Comparison of ENCODE assay signal across 13 mouse cellular contexts in genomic region chr7:78584499-78584898, GRCm38 (mm10).
DNase-seq lines count a peak whose midpoint lies in the region; ATAC-seq and TF ChIP-seq lines count a peak whose summit lies in the region.
"Had no signal": no experiment of that assay in that cellular context is flagged by ENCODE, and none has a peak within 500 bp of the region (broad histone marks: within the 10 kb centered on the region; RNA-seq: fewer than 3 reads in every experiment).

No protein-coding gene starts in this region.

- H3K4me1 ChIP-seq in kidney, postnatal 0 days (replicated peaks; ENCODE audit: insufficient read depth, low read length) = no peaks in the 10 kb centered on the region
- no peaks in the 10 kb centered on the region for H3K4me1 ChIP-seq in kidney, embryonic 14.5 days (ENCODE audit: control insufficient read depth, insufficient read depth, low read length)

- WGBS in kidney, postnatal 0 days = 15% methylated on average over 3 of the region's 3 CpGs
- 6% methylated on average over 3 of the region's 3 CpGs for WGBS in kidney, embryonic 14.5 days

- peak; percentile 48 for TF ChIP-seq CTCF in kidney, postnatal 0 days (IDR thresholded peaks at IDR 0.05; ENCODE audit: low read depth)
- peak; percentile 45; the same call in 1 of the 2 replicates for TF ChIP-seq CTCF in brain, embryonic 14.5 days (IDR thresholded peaks at IDR 0.05; ENCODE audit: borderline replicate concordance, extremely low read depth, insufficient read depth, insufficient read length)

- H3K9me3 ChIP-seq in kidney, postnatal 0 days (replicated peaks; ENCODE audit: low read length) = no peaks in the 10 kb centered on the region
- H3K9me3 ChIP-seq in kidney, embryonic 14.5 days (ENCODE audit: control insufficient read depth, low read length) = no peaks in the 10 kb centered on the region
- H3K9me3 ChIP-seq: limb, embryonic 13.5 days had no signal

- peaks cover 16% of the 10 kb centered on the region for H3K27me3 ChIP-seq in kidney, postnatal 0 days (ENCODE audit: insufficient read depth, low read length)
- peaks cover 31% of the 10 kb centered on the region for H3K27me3 ChIP-seq in kidney, embryonic 14.5 days (ENCODE audit: control insufficient read depth, insufficient read depth, low read length)
- H3K27me3 ChIP-seq: Patski had no signal

- ATAC-seq in kidney, postnatal 0 days (replicated peaks; ENCODE audit: low FRiP score, low read depth) = no peak
- ATAC-seq in kidney, embryonic 14.5 days (ENCODE audit: low FRiP score, low TSS enrichment) = no peak
- ATAC-seq: Patski had no signal

- no peaks in the 10 kb centered on the region for H3K36me3 ChIP-seq in kidney, postnatal 0 days (ENCODE audit: insufficient read depth, low read length)
- H3K36me3 ChIP-seq in kidney, embryonic 14.5 days (ENCODE audit: control insufficient read depth, insufficient read depth, low read length) = no peaks in the 10 kb centered on the region
- H3K36me3 ChIP-seq: limb, embryonic 13.5 days had no signal

- H3K9ac ChIP-seq in kidney, postnatal 0 days (ENCODE audit: low read depth, low read length) = no peak overlapping the region
- H3K9ac ChIP-seq in kidney, embryonic 14.5 days (ENCODE audit: low read depth, low read length) = no peak overlapping the region
- H3K9ac ChIP-seq: limb, embryonic 13.5 days had no signal

- no peak for TF ChIP-seq POLR2A in brain, embryonic 14.5 days (IDR thresholded peaks at IDR 0.05; ENCODE audit: borderline replicate concordance, extremely low read depth, insufficient read depth, insufficient read length, poor library complexity, severe bottlenecking)

- H3K4me2 ChIP-seq in kidney, postnatal 0 days (ENCODE audit: low read length) = no peak overlapping the region
- H3K4me2 ChIP-seq in kidney, embryonic 14.5 days (replicated peaks; ENCODE audit: low read depth, low read length) = no peak overlapping the region
- H3K4me2 ChIP-seq: limb, embryonic 13.5 days had no signal

- no peak overlapping the region for H3K4me3 ChIP-seq in kidney, postnatal 0 days (replicated peaks; ENCODE audit: low read depth, low read length)
- H3K4me3 ChIP-seq in kidney, embryonic 14.5 days (ENCODE audit: low read length) = no peak overlapping the region
- H3K4me3 ChIP-seq: limb, embryonic 13.5 days had no signal

- intact Hi-C loops in heart, postnatal 36 days (cut with DNase I) = no loop called here

- H3K27ac ChIP-seq in kidney, postnatal 0 days = no peak overlapping the region
- no peak overlapping the region for H3K27ac ChIP-seq in kidney, embryonic 14.5 days (ENCODE audit: low read depth, low read length)
- H3K27ac ChIP-seq: limb, embryonic 13.5 days had no signal

- DNase-seq in embryo, embryonic 11 days = peak; percentile 34
- DNase-seq in embryo, embryonic 10 days (ENCODE audit: low spot score) = no peak
- peak; percentile 28 for DNase-seq in kidney, postnatal 0 days (ENCODE audit: low spot score)
- peak; percentile 23 for DNase-seq in CD4-positive helper T cell, adult 2 months (ENCODE audit: low read depth, low spot score)
- DNase-seq in brain, embryonic 14.5 days (ENCODE audit: low read depth) = peak; percentile 63
- DNase-seq in urinary bladder, postnatal 25 days (ENCODE audit: low spot score) = no peak
- DNase-seq in heart, postnatal 36 days = no peak
- DNase-seq: kidney, postnatal 36 days; lung, postnatal 10 days; right cerebral cortex, postnatal 14 days had no signal

Comparison
In these comparisons a context has a peak if more than half of its experiments do, and no peak if none do; other contexts are left out.
1. DNase-seq: peak in embryo, embryonic 11 days (single experiment), kidney, postnatal 0 days (single experiment), CD4-positive helper T cell, adult 2 months (single experiment) and brain, embryonic 14.5 days (single experiment); none in embryo, embryonic 10 days (single experiment), urinary bladder, postnatal 25 days (single experiment) and heart, postnatal 36 days (0 of 2).